Mouse (Mus musculus): ENCODE data around the gene Zfx. TPM values are rescaled to one million over a fixed set of nuclear protein-coding genes. Genes with fewer than 3 reads are reported as not detected.

The Zfx gene
- 47.9 to 55.9 TPM (median 48.6 TPM) in 4 replicates for total RNA-seq (2023; ENCODE audit: inconsistent age)

GRCm38 (mm10) chrX:94123059-94123839, at the start of gene Zfx:
Gene Zfx (minus strand): TSS chrX:94123702.

Other genes with a start within 250 kb of the Zfx start
- not detected in 4 replicates for gene AU015836, start 155.0 kb downstream of the Zfx start, total RNA-seq (2023; ENCODE audit: inconsistent age)
- gene Eif2s3x, start 89.2 kb upstream of the Zfx start, total RNA-seq (2023; ENCODE audit: inconsistent age), result 120 to 140 TPM (median 133 TPM) in 4 replicates
- gene Klhl15, start 110.9 kb upstream of the Zfx start, total RNA-seq (2023; ENCODE audit: inconsistent age), result 17.0 to 21.0 TPM (median 18.9 TPM) in 4 replicates
- gene Fam90a1b, start 243.1 kb upstream of the Zfx start, total RNA-seq (2023; ENCODE audit: inconsistent age), result 0.27 to 0.66 TPM (median 0.40 TPM) in 4 replicates
- gene Apoo, start 243.4 kb upstream of the Zfx start, total RNA-seq (2023; ENCODE audit: inconsistent age), result 5.9 to 9.7 TPM (median 7.6 TPM) in 4 replicates